Mouse (Mus musculus) megakaryocyte, embryonic 14.5 days (primary cell): ENCODE results near the gene Gfi1. TPM values are rescaled to one million over a fixed set of nuclear protein-coding genes. Genes with fewer than 3 reads are reported as not detected.

Experiments
- H3K27me3 ChIP-seq: replicated peaks from 2 replicates; pipeline ENCODE3; 2012; ENCODE audit warnings: inconsistent platforms
- H3K36me3 ChIP-seq: replicated peaks from 2 replicates; pipeline ENCODE3; 2012; ENCODE audit warnings: low read length, inconsistent platforms, mixed read lengths
- H3K4me1 ChIP-seq: 2 replicates; pipeline ENCODE4 v1.6.1; 2012; ENCODE audit warnings: inconsistent platforms
- H3K4me3 ChIP-seq: replicated peaks from 2 replicates; pipeline ENCODE3; 2012; ENCODE audit warnings: moderate library complexity, mild to moderate bottlenecking, inconsistent platforms
- H3K9me3 ChIP-seq: 2 replicates; pipeline ENCODE4 v1.6.1; 2012; ENCODE audit warnings: inconsistent platforms
- FLI1 ChIP-seq: IDR thresholded peaks from 2 replicates; pipeline ENCODE4 v1.6.1; 2012; ENCODE audit warnings: low read length, inconsistent platforms, mixed read lengths
- GATA1 ChIP-seq: IDR thresholded peaks from 3 replicates; pipeline ENCODE4 v1.6.1; 2012; ENCODE audit warnings: mixed read lengths, low read length, inconsistent platforms, borderline replicate concordance
- polyA plus RNA-seq: library from polyadenylated mRNA; stranded (reverse); fragments of >175 nt; gene quantifications from 2 replicates; pipeline ENCODE4 v1.2.3, GENCODE M21; 2012; ENCODE audit warnings: low replicate concordance; ENCODE audit not compliant: insufficient read depth

Gene Gfi1
- polyA plus RNA-seq, 1 experiment: 2.7 TPM

- TF ChIP-seq FLI1 (no peak), GATA1 (no peak)
- H3K27me3 ChIP-seq: peaks cover 97% of the 10 kb centered on the region
- peak overlapping the region; percentile 80 for H3K4me3 ChIP-seq
- H3K9me3 ChIP-seq: peaks cover 9% of the 10 kb centered on the region; the same call in 1 of the 2 replicates
- H3K4me1 ChIP-seq: peaks cover 51% of the 10 kb centered on the region
- no peaks in the 10 kb centered on the region for H3K36me3 ChIP-seq
These were observed 2.0 kb downstream of the Gfi1 start for GRCm38 (mm10) chr5:107723541-107724511.

GRCm38 (mm10) chr5:107722661-107723532 is 2.9 kb downstream of the Gfi1 start:
- H3K9me3 ChIP-seq: peaks cover 9% of the 10 kb centered on the region; the same call in 1 of the 2 replicates
- TF ChIP-seq GATA1 (no peak), FLI1 (no peak)
- peak overlapping the region; percentile 80 for H3K4me3 ChIP-seq

GRCm38 (mm10) chr5:107721638-107722011 is 4.2 kb downstream of the Gfi1 start:
- Histone ChIP-seq H3K36me3 (no peaks in the 10 kb centered on the region), H3K4me3 (peak overlapping the region; percentile 59), H3K4me1 (peaks cover 49% of the 10 kb centered on the region), H3K9me3 (peaks cover 9% of the 10 kb centered on the region; the same call in 1 of the 2 replicates), H3K27me3 (peaks cover 92% of the 10 kb centered on the region)
- TF ChIP-seq FLI1 (no peak), GATA1 (no peak)

More at GRCm38 (mm10) chr5:107722661-107723532, 2.9 kb downstream of the Gfi1 start:
- Histone ChIP-seq H3K36me3 (no peaks in the 10 kb centered on the region), H3K27me3 (peaks cover 90% of the 10 kb centered on the region), H3K4me1 (peaks cover 51% of the 10 kb centered on the region)

GRCm38 (mm10) chr5:107720991-107721637 is 4.7 kb downstream of the Gfi1 start:
- Histone ChIP-seq H3K27me3 (peaks cover 86% of the 10 kb centered on the region), H3K36me3 (no peaks in the 10 kb centered on the region), H3K4me1 (peaks cover 44% of the 10 kb centered on the region), H3K9me3 (peaks cover 9% of the 10 kb centered on the region; the same call in 1 of the 2 replicates), H3K4me3 (peak overlapping the region; percentile 62)
- no peak for TF ChIP-seq FLI1
- TF ChIP-seq GATA1: no peak

- TF ChIP-seq FLI1 (no peak), GATA1 (no peak)
- Histone ChIP-seq H3K27me3 (peaks cover 80% of the 10 kb centered on the region), H3K4me1 (peaks cover 38% of the 10 kb centered on the region), H3K4me3 (no peak overlapping the region), H3K36me3 (no peaks in the 10 kb centered on the region), H3K9me3 (peaks cover 9% of the 10 kb centered on the region; the same call in 1 of the 2 replicates)
These were observed 5.3 kb downstream of the Gfi1 start for GRCm38 (mm10) chr5:107720511-107720910.

- H3K4me1 ChIP-seq: peaks cover 30% of the 10 kb centered on the region
- H3K4me3 ChIP-seq: no peak overlapping the region
- TF ChIP-seq FLI1 (no peak), GATA1 (no peak)
- H3K27me3 ChIP-seq: peaks cover 76% of the 10 kb centered on the region
- H3K9me3 ChIP-seq: peaks cover 9% of the 10 kb centered on the region; the same call in 1 of the 2 replicates
- no peaks in the 10 kb centered on the region for H3K36me3 ChIP-seq
These were observed 6.0 kb downstream of the Gfi1 start for GRCm38 (mm10) chr5:107719786-107720185.

GRCm38 (mm10) chr5:107719209-107719608 is 6.6 kb downstream of the Gfi1 start:
- Histone ChIP-seq H3K4me3 (no peak overlapping the region), H3K9me3 (peaks cover 9% of the 10 kb centered on the region; the same call in 1 of the 2 replicates), H3K4me1 (peaks cover 25% of the 10 kb centered on the region), H3K27me3 (peaks cover 75% of the 10 kb centered on the region), H3K36me3 (no peaks in the 10 kb centered on the region)
- no peak for TF ChIP-seq GATA1
- no peak for TF ChIP-seq FLI1

GRCm38 (mm10) chr5:107717871-107718361 is 7.9 kb downstream of the Gfi1 start:
- TF ChIP-seq GATA1 (no peak), FLI1 (no peak)
- Histone ChIP-seq H3K27me3 (peaks cover 69% of the 10 kb centered on the region), H3K9me3 (peaks cover 9% of the 10 kb centered on the region; the same call in 1 of the 2 replicates), H3K4me3 (no peak overlapping the region), H3K36me3 (no peaks in the 10 kb centered on the region), H3K4me1 (peaks cover 12% of the 10 kb centered on the region)

- TF ChIP-seq FLI1: no peak
- TF ChIP-seq GATA1: no peak
- no peaks in the 10 kb centered on the region for H3K36me3 ChIP-seq
- H3K4me3 ChIP-seq: no peak overlapping the region
- H3K27me3 ChIP-seq: peaks cover 30% of the 10 kb centered on the region
- H3K9me3 ChIP-seq: no peaks in the 10 kb centered on the region
- no peaks in the 10 kb centered on the region for H3K4me1 ChIP-seq
These were observed 14.1 kb downstream of the Gfi1 start for GRCm38 (mm10) chr5:107711689-107712088.
